Mouse (Mus musculus): ENCODE results near the gene Galnt17. TPM values are rescaled to one million over a fixed set of nuclear protein-coding genes. Genes with fewer than 3 reads are reported as not detected.

Galnt17 gene
- polyA plus RNA-seq, 1 experiment from 2014 or later: 0.08 TPM

DNA sequence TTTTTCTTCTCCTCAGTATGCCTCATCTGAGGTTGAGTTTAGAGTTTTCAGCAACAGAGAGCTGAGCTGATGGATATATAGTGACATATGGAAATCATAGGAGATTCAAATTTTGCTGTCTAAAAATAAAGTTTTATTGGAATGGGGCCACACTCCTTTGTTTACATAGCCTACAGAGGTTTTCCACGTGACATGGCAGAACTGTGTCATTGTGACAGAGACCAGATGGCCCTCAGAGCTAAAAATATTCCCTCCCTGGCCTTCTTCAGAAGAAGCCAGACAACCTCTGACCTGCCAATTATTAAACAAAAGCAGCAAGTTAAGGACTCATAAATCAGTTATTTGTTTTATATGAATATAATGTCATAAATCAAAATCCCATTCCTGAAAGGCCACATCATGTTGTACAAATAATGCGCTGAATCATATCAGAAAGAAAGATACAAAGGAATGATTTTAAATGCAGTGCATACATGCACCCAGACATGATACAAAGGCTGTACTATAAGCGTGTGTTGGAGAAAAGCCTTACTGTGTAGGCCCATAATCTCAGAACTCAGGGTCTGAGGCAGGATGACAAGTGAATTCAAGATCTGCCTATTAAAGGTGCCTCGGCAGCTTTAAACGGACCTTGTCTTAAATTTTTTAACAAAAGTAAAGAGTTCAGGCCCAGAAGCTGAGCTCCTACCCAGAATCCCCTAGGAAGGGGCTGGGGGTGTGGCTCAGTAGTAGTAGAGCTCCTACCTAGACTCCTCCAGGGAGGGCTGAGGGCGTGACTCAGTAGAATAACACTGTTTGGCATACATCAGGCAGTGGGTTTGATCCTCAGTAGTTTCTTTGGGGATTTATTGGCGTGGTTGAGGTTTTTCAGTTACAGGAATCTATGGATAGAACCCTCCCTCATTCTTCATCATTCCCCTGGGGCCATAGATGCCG lies 57.3 kb downstream of the Galnt17 start:
- ATAC-seq (peak; percentile 88), DNase-seq (ENCODE audit: low spot score) (peak; percentile 86)
- Histone ChIP-seq H3K4me3 (ENCODE audit: low read depth, low read length) (no peak overlapping the region), H3K27me3 (replicated peaks; ENCODE audit: insufficient read depth, low read length) (no peaks in the 10 kb centered on the region), H3K36me3 (ENCODE audit: insufficient read depth, low read length) (no peaks in the 10 kb centered on the region), H3K9ac (replicated peaks; ENCODE audit: low read depth) (no peak overlapping the region), H3K4me1 (ENCODE audit: insufficient read depth, low read depth, low read length) (no peaks in the 10 kb centered on the region), H3K27ac (ENCODE audit: low read length) (no peak overlapping the region), H3K9me3 (ENCODE audit: low read length) (no peaks in the 10 kb centered on the region), H3K4me2 (replicated peaks; ENCODE audit: low read depth, low read length) (no peak overlapping the region)
- 60% methylated on average over 8 of the region's 8 CpGs for WGBS
- TF ChIP-seq EP300 (IDR thresholded peaks at IDR 0.05): peak; percentile 68
- TF ChIP-seq CTCF (IDR thresholded peaks at IDR 0.05): no peak

DNA sequence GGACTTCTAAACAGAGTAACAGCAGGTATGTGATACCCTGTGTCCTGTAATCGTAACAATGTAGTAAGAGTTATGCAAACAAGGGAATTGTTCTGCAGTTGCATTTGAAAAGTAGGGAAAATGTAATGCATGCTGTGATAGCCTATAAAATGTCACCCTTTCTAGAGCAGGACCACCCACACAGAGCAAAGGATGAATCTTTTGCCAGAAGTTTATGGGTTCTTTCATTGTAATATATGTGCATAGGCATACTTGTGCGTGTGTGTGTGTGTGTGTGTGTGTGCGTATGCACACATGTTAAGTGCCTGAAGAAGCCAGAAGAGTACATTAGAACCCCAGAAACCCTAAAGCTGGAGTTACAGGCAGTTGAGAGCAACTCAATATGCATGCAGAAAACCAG lies 59.9 kb downstream of the Galnt17 start:
- Histone ChIP-seq H3K9ac (replicated peaks; ENCODE audit: low read depth) (no peak overlapping the region), H3K36me3 (ENCODE audit: insufficient read depth, low read length) (no peaks in the 10 kb centered on the region), H3K4me2 (replicated peaks; ENCODE audit: low read depth, low read length) (no peak overlapping the region), H3K27ac (ENCODE audit: low read length) (no peak overlapping the region), H3K4me3 (ENCODE audit: low read depth, low read length) (no peak overlapping the region), H3K9me3 (ENCODE audit: low read length) (no peaks in the 10 kb centered on the region), H3K27me3 (replicated peaks; ENCODE audit: insufficient read depth, low read length) (no peaks in the 10 kb centered on the region), H3K4me1 (ENCODE audit: insufficient read depth, low read depth, low read length) (no peaks in the 10 kb centered on the region)
- ATAC-seq (no peak), DNase-seq (ENCODE audit: low spot score) (no peak)
- 75% methylated on average over 3 of the region's 3 CpGs for WGBS
- no peak for TF ChIP-seq CTCF (IDR thresholded peaks at IDR 0.05)
- no peak for TF ChIP-seq EP300 (IDR thresholded peaks at IDR 0.05)

DNA sequence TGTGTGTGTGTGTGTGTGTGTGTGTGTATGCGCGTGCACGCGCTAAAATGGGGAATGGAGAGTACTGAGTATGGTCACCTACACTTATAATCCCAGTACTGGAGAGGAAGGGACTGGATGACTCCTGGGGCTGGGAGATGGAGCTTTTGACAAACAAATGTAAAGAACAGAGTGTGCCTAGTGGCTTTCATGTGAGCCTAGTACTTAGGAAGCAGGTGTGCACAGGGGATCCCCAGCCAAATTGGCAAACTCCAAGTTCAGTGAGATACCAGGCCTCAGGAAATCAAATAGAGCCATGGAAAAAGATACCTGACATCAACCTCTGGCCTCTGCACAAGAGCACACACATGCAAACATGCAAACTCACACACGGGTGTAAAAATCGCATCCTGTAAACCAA lies 61.7 kb downstream of the Galnt17 start:
- Histone ChIP-seq H3K36me3 (ENCODE audit: insufficient read depth, low read length) (no peaks in the 10 kb centered on the region), H3K9ac (replicated peaks; ENCODE audit: low read depth) (no peak overlapping the region), H3K4me1 (ENCODE audit: insufficient read depth, low read depth, low read length) (no peaks in the 10 kb centered on the region), H3K27me3 (replicated peaks; ENCODE audit: insufficient read depth, low read length) (no peaks in the 10 kb centered on the region), H3K4me3 (ENCODE audit: low read depth, low read length) (no peak overlapping the region), H3K4me2 (replicated peaks; ENCODE audit: low read depth, low read length) (no peak overlapping the region), H3K27ac (ENCODE audit: low read length) (no peak overlapping the region), H3K9me3 (ENCODE audit: low read length) (no peaks in the 10 kb centered on the region)
- ATAC-seq (no peak), DNase-seq (ENCODE audit: low spot score) (no peak)
- 91% methylated on average over 6 of the region's 6 CpGs for WGBS
- TF ChIP-seq CTCF (IDR thresholded peaks at IDR 0.05) (no peak), EP300 (IDR thresholded peaks at IDR 0.05) (no peak)

DNA sequence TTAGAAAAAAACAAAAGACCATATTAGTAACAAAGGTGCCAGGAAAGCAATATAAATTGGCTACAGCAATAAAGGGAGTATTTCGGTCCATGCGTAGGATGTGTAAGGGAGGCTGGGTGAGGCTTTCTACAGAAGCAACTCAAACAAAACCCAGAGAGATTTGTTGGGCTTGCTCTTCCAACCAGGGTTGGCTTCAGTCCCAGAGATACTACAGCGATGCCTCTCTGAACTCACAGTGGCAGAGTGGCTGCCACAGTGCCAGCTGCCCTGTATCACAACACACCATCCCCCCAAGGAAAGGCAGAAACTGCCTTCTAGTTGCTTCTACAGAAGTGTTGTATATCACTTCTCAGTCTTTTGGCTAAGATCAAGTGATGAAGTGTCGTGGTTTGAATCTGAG lies 66.6 kb downstream of the Galnt17 start:
- H3K27ac ChIP-seq (ENCODE audit: low read length): no peak overlapping the region
- no peaks in the 10 kb centered on the region for H3K36me3 ChIP-seq (ENCODE audit: insufficient read depth, low read length)
- 55% methylated on average over 4 of the region's 4 CpGs for WGBS
- ATAC-seq (peak; percentile 48; the same call in 1 of the 2 replicates), DNase-seq (ENCODE audit: low spot score) (peak; percentile 19)
- no peak overlapping the region for H3K4me3 ChIP-seq (ENCODE audit: low read depth, low read length)
- H3K4me2 ChIP-seq (replicated peaks; ENCODE audit: low read depth, low read length): no peak overlapping the region
- no peak overlapping the region for H3K9ac ChIP-seq (replicated peaks; ENCODE audit: low read depth)
- H3K9me3 ChIP-seq (ENCODE audit: low read length): no peaks in the 10 kb centered on the region
- TF ChIP-seq CTCF (IDR thresholded peaks at IDR 0.05): no peak
- no peak for TF ChIP-seq EP300 (IDR thresholded peaks at IDR 0.05)
- no peaks in the 10 kb centered on the region for H3K4me1 ChIP-seq (ENCODE audit: insufficient read depth, low read depth, low read length)
- H3K27me3 ChIP-seq (replicated peaks; ENCODE audit: insufficient read depth, low read length): no peaks in the 10 kb centered on the region

DNA sequence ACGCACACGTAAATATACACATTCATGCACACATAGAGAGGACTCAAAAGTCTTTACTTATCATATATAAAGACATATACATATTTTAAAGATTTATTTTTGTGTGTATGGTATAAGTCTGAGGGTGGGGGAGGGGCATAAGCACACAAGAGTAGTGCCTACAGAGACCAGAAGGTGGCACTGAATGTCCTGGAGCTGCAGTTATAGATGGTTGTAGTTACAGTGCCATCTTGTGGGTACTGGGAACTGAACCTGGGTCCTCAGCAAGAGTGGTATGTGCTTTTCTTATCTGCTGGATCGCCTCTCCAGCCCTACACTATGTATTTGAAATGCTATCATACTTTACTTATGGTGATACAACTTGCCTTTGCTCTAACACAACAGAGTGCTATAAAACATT lies 68.5 kb downstream of the Galnt17 start:
- Histone ChIP-seq H3K27ac (ENCODE audit: low read length) (no peak overlapping the region), H3K4me1 (ENCODE audit: insufficient read depth, low read depth, low read length) (no peaks in the 10 kb centered on the region), H3K9me3 (ENCODE audit: low read length) (no peaks in the 10 kb centered on the region), H3K27me3 (replicated peaks; ENCODE audit: insufficient read depth, low read length) (no peaks in the 10 kb centered on the region), H3K4me2 (replicated peaks; ENCODE audit: low read depth, low read length) (no peak overlapping the region), H3K9ac (replicated peaks; ENCODE audit: low read depth) (no peak overlapping the region), H3K36me3 (ENCODE audit: insufficient read depth, low read length) (no peaks in the 10 kb centered on the region), H3K4me3 (ENCODE audit: low read depth, low read length) (no peak overlapping the region)
- no peak for TF ChIP-seq EP300 (IDR thresholded peaks at IDR 0.05)
- no peak for TF ChIP-seq CTCF (IDR thresholded peaks at IDR 0.05)
- DNase-seq (ENCODE audit: low spot score) (no peak), ATAC-seq (no peak)
- WGBS: 89% methylated on average over 3 of the region's 3 CpGs

DNA sequence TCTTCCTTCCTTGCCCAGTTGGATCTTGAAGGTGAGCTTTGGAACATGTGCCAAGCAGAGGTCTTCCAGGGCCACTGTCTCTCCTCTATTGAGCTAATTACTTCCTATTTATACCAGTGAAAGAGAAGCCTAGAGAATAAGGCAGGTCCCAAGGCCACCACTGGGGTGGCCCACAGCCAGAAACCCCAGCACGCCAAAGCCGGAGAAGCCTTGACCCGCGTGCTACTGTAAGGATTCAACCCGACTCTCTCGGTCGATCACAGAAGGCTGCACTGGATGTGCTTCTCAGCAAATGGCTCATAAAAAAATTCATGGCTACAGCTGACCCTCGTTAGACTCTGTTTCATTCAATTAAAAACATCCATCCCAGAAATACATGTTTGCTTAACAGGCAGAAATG lies 71.4 kb downstream of the Galnt17 start:
- Histone ChIP-seq H3K36me3 (ENCODE audit: insufficient read depth, low read length) (no peaks in the 10 kb centered on the region), H3K9me3 (ENCODE audit: low read length) (no peaks in the 10 kb centered on the region), H3K27me3 (replicated peaks; ENCODE audit: insufficient read depth, low read length) (no peaks in the 10 kb centered on the region), H3K4me3 (ENCODE audit: low read depth, low read length) (no peak overlapping the region), H3K4me2 (replicated peaks; ENCODE audit: low read depth, low read length) (no peak overlapping the region), H3K4me1 (ENCODE audit: insufficient read depth, low read depth, low read length) (no peaks in the 10 kb centered on the region), H3K27ac (ENCODE audit: low read length) (no peak overlapping the region), H3K9ac (replicated peaks; ENCODE audit: low read depth) (no peak overlapping the region)
- no peak for TF ChIP-seq CTCF (IDR thresholded peaks at IDR 0.05)
- TF ChIP-seq EP300 (IDR thresholded peaks at IDR 0.05): no peak
- WGBS: 69% methylated on average over 8 of the region's 8 CpGs
- DNase-seq (ENCODE audit: low spot score) (no peak), ATAC-seq (no peak)
